Mouse (Mus musculus) hindbrain, embryonic 14.5 days (tissue): ENCODE measurements around the gene Prkar1b. TPM values are rescaled to one million over a fixed set of nuclear protein-coding genes. Genes with fewer than 3 reads are reported as not detected.

ENCODE experiments used
- ATAC-seq: fragments of 200-750 bp; cut with Nextera tagmentation; 2 replicates; pipeline ENCODE4 v1.8.0; 2017; ENCODE audit warnings: moderate number of reproducible peaks, mild to moderate bottlenecking, moderate TSS enrichment, moderate library complexity; ENCODE audit not compliant: low FRiP score
- DNase-seq: peaks from one replicate; pipeline ENCODE4 v3.0.0-alpha.2; 2015; ENCODE audit warnings: low spot score
- H3K27ac ChIP-seq: fragments of 300-500 bp; sonication (generic); 2 replicates; pipeline ENCODE4 v1.5.1; 2014; ENCODE audit warnings: mild to moderate bottlenecking, moderate library complexity
- H3K27me3 ChIP-seq: fragments of 300-500 bp; sonication (generic); 2 replicates; pipeline ENCODE4 v1.6.1; 2014; ENCODE audit warnings: mild to moderate bottlenecking, low read length, mixed read lengths; ENCODE audit not compliant: control insufficient read depth, insufficient read depth
- H3K36me3 ChIP-seq: fragments of 300-500 bp; sonication (generic); replicated peaks from 2 replicates; pipeline ENCODE4 v1.6.1; 2014; ENCODE audit not compliant: control insufficient read depth, insufficient read depth
- H3K4me1 ChIP-seq: fragments of 300-500 bp; sonication (generic); replicated peaks from 2 replicates; pipeline ENCODE4 v1.6.1; 2014; ENCODE audit warnings: antibody characterized with exemption, low read length, mixed read lengths; ENCODE audit not compliant: control insufficient read depth, insufficient read depth
- H3K4me2 ChIP-seq: fragments of 300-500 bp; sonication (generic); replicated peaks from 2 replicates; pipeline ENCODE4 v1.6.1; 2014; ENCODE audit warnings: mild to moderate bottlenecking, moderate library complexity
- H3K4me3 ChIP-seq: fragments of 300-500 bp; sonication (generic); replicated peaks from 2 replicates; pipeline ENCODE4 v1.5.1; 2014; ENCODE audit warnings: mild to moderate bottlenecking, low read length
- H3K9ac ChIP-seq: fragments of 300-500 bp; sonication (generic); 2 replicates; pipeline ENCODE4 v1.6.1; 2014
- H3K9me3 ChIP-seq: fragments of 300-500 bp; sonication (generic); 2 replicates; pipeline ENCODE4 v1.6.1; 2016; ENCODE audit warnings: low read length; ENCODE audit not compliant: control insufficient read depth
- WGBS: fragments of 180-500 bp; shearing (Covaris S2); extraction: QIAGEN DNeasy Blood & Tissue Kit; methylation state at CpG from one replicate; pipeline ENCODE4 v1.1.7; 2014; 5-methylcytosine and 5-hydroxymethylcytosine counted together
- polyA plus RNA-seq: library from polyadenylated mRNA; unstranded; fragments of >200 nt; fragmentation: Nextera tagmentation; extraction: Ambion mirVana; gene quantifications from 2 replicates; pipeline ENCODE4 v1.2.1, GENCODE M21; 2014

Gene Prkar1b
- polyA plus RNA-seq, 1 experiment from 2014 or later: 215 TPM

GRCm38 (mm10) chr5:138981921-138982320, 167.9 kb downstream of the Prkar1b start:
- no peaks in the 10 kb centered on the region for H3K27me3 ChIP-seq
- no peaks in the 10 kb centered on the region for H3K9me3 ChIP-seq
- H3K4me2 ChIP-seq: no peak overlapping the region
- DNase-seq (no peak), ATAC-seq (no peak)
- no peak overlapping the region for H3K4me3 ChIP-seq
- WGBS: 84% methylated on average over 6 of the region's 9 CpGs
- no peak overlapping the region for H3K27ac ChIP-seq
- peaks cover 21% of the 10 kb centered on the region; the same call in 1 of the 2 replicates for H3K36me3 ChIP-seq
- H3K9ac ChIP-seq: no peak overlapping the region
- no peaks in the 10 kb centered on the region for H3K4me1 ChIP-seq

DNA sequence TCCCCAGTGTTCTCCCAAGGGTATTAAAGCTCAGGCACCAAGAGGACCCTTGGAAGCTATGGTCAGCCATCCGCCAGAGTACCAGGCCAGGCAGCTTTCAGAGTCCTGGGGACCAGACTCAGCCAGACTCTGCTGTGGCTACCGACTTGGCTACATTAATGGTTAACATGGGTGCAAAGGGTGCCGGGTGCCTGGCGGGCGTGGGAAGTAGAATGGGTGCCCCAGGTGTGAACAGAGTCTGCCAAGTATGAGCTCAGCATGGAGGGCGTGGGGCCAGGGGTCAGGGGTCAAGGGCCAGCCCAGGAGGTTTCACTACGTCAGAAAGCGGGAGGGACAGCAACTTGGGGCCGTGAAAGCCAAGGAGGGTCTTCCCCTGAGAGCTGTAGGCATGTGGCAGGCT, 169.2 kb downstream of the Prkar1b start:
- Histone ChIP-seq H3K36me3 (peaks cover 14% of the 10 kb centered on the region; the same call in 1 of the 2 replicates), H3K27me3 (no peaks in the 10 kb centered on the region), H3K4me2 (no peak overlapping the region), H3K9me3 (no peaks in the 10 kb centered on the region), H3K4me3 (no peak overlapping the region), H3K4me1 (no peaks in the 10 kb centered on the region), H3K9ac (no peak overlapping the region), H3K27ac (no peak overlapping the region)
- DNase-seq: no peak
- WGBS: 87% methylated on average over 9 of the region's 9 CpGs
- ATAC-seq: no peak

GRCm38 (mm10) chr5:138979840-138980239, 170.0 kb downstream of the Prkar1b start:
- no peaks in the 10 kb centered on the region for H3K4me1 ChIP-seq
- no peak overlapping the region for H3K4me3 ChIP-seq
- no peak for ATAC-seq
- no peak overlapping the region for H3K4me2 ChIP-seq
- WGBS: 86% methylated on average over 8 of the region's 8 CpGs
- H3K27me3 ChIP-seq: no peaks in the 10 kb centered on the region
- H3K36me3 ChIP-seq: peaks cover 12% of the 10 kb centered on the region; the same call in 1 of the 2 replicates
- no peak overlapping the region for H3K27ac ChIP-seq
- no peaks in the 10 kb centered on the region for H3K9me3 ChIP-seq
- no peak overlapping the region for H3K9ac ChIP-seq
- DNase-seq: no peak

DNA sequence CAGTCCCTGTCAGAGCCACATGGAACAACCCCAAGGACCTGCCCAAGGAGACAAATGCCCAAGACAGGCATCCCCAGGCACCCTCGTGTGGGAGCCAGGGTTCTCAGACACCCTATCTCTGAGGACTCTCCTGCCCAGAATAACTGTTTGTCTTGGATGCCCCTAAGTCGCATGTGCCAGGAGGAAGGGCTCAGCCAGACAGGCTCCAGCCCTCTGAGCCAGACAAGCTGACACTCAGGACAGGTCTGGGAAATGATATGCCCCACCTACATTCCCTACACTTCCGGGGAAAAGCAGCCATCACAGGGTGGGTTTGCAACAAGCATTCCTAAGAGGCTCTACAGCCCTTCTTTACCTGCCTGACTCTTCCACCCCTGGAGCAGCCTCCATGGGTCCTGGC, 172.0 kb downstream of the Prkar1b start:
- no peak for DNase-seq
- Histone ChIP-seq H3K4me2 (no peak overlapping the region), H3K27ac (no peak overlapping the region), H3K4me3 (no peak overlapping the region), H3K9me3 (no peaks in the 10 kb centered on the region), H3K9ac (no peak overlapping the region), H3K36me3 (peaks cover 12% of the 10 kb centered on the region; the same call in 1 of the 2 replicates), H3K4me1 (no peaks in the 10 kb centered on the region), H3K27me3 (no peaks in the 10 kb centered on the region)
- ATAC-seq: no peak
- 67% methylated on average over 3 of the region's 3 CpGs for WGBS

DNA sequence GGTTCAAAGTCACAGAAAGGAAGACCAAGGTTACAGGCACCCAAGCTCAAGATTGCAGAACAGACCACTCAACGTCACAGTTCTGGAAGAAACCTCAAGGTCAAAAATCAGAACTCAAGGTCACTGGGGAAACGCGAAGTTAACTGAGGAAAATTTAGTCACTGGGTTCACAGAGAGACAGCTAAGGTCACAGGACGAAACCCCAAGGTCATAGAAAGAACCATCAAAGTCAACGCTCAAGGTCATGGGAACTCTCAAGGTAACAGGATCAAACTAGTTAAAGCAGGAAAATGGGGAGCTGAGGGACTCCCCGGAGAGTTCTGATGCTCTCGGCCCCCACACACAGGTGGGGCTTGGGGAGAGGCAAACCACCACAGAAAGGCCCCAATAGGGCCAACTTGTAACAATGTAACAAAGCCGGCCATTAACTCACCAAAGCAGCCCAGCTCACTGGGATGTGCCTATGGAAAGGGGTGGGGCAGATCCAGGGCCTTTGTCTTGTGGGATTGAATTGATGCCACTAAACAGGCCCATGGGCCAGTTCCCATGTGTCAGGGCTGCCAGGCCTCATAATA, 174.8 kb downstream of the Prkar1b start:
- Histone ChIP-seq H3K9ac (no peak overlapping the region), H3K27ac (no peak overlapping the region), H3K27me3 (no peaks in the 10 kb centered on the region), H3K9me3 (no peaks in the 10 kb centered on the region), H3K4me2 (no peak overlapping the region), H3K4me1 (no peaks in the 10 kb centered on the region), H3K36me3 (peaks cover 12% of the 10 kb centered on the region; the same call in 1 of the 2 replicates), H3K4me3 (no peak overlapping the region)
- DNase-seq: no peak
- no peak for ATAC-seq
- 87% methylated on average over 8 of the region's 8 CpGs for WGBS

GRCm38 (mm10) chr5:138973480-138973879, 176.3 kb downstream of the Prkar1b start:
- Histone ChIP-seq H3K27ac (no peak overlapping the region), H3K27me3 (no peaks in the 10 kb centered on the region), H3K4me1 (no peaks in the 10 kb centered on the region), H3K4me2 (no peak overlapping the region), H3K9ac (no peak overlapping the region), H3K9me3 (no peaks in the 10 kb centered on the region), H3K4me3 (no peak overlapping the region), H3K36me3 (peaks cover 8% of the 10 kb centered on the region; the same call in 1 of the 2 replicates)
- no peak for ATAC-seq
- 85% methylated on average over 6 of the region's 6 CpGs for WGBS
- no peak for DNase-seq

- Histone ChIP-seq H3K9ac (no peak overlapping the region), H3K4me2 (no peak overlapping the region), H3K36me3 (peaks cover 7% of the 10 kb centered on the region; the same call in 1 of the 2 replicates), H3K27ac (no peak overlapping the region), H3K9me3 (no peaks in the 10 kb centered on the region), H3K4me1 (peaks cover under 1% of the 10 kb centered on the region), H3K27me3 (no peaks in the 10 kb centered on the region), H3K4me3 (no peak overlapping the region)
- 82% methylated on average over 9 of the region's 9 CpGs for WGBS
- DNase-seq (no peak), ATAC-seq (no peak)
Observed at GRCm38 (mm10) chr5:138971405-138971804, 178.4 kb downstream of the Prkar1b start.

- 56% methylated on average over 7 of the region's 7 CpGs for WGBS
- no peak overlapping the region for H3K4me2 ChIP-seq
- no peak overlapping the region for H3K27ac ChIP-seq
- H3K4me1 ChIP-seq: peaks cover 12% of the 10 kb centered on the region
- ATAC-seq: no peak
- no peak overlapping the region for H3K4me3 ChIP-seq
- no peak overlapping the region for H3K9ac ChIP-seq
- no peaks in the 10 kb centered on the region for H3K36me3 ChIP-seq
- no peaks in the 10 kb centered on the region for H3K9me3 ChIP-seq
- no peaks in the 10 kb centered on the region for H3K27me3 ChIP-seq
- DNase-seq: no peak
Observed at GRCm38 (mm10) chr5:138970056-138970490, 179.7 kb downstream of the Prkar1b start.
